Mouse (Mus musculus): ENCODE data around the gene Hs3st3a1. TPM values are rescaled to one million over a fixed set of nuclear protein-coding genes. Genes with fewer than 3 reads are reported as not detected.
A peak's percentile ranks its signal among the peaks of the same experiment; 100 is the strongest.

Hs3st3a1 gene
- polyA plus RNA-seq, 1 experiment from 2014 or later: 3.4 TPM

DNA sequence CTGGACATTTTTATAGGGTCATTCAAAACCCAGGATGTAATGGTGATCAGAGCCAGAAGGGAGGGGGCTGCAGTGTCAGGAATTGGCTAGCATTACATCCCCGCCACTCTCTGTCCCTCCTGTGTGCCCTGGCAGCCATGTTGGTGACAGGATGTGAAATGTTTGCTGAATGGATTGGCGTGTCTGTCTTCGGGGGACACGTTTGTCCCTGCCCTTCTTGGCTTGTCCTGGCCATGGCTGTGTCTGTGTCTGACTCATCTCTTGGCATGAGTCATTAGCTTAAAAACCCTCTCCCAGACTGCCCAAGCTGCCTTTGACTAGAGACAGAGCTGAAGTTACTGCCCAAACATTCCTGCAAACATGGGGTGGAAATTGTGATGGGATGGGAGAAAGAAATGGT, 33.6 kb downstream of the Hs3st3a1 start:
- WGBS: 73% methylated on average over 4 of the region's 4 CpGs
- ATAC-seq (ENCODE audit: low FRiP score): no peak
- no peak for DNase-seq (ENCODE audit: low spot score, missing footprints)

DNA sequence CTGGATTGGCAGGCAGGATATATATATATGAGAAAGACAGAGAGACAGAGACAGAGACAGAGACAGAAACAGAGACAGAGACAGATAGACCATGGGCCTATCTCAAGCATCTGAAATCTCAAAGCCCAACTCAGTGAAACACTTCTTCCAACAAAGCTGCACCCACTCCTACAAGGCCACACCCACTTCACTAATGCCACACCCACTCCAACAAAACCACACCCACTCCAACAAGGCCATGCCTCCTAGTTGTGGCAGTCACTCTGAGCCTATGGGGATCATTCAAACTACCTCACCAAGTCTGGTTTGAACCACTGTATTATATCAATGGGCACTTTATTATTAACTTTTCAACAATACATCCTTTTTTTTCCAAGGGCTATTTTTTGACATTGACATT, 35.6 kb downstream of the Hs3st3a1 start:
- no peak for DNase-seq (ENCODE audit: low spot score, missing footprints)
- no peak overlapping the region for H3K4me3 ChIP-seq (ENCODE audit: low read depth, low read length)
- H3K4me2 ChIP-seq: no peak overlapping the region
- no peaks in the 10 kb centered on the region for H3K9me3 ChIP-seq (ENCODE audit: control insufficient read depth, low read length)
- H3K4me1 ChIP-seq (ENCODE audit: control insufficient read depth, insufficient read depth, low read length): no peaks in the 10 kb centered on the region
- no peak overlapping the region for H3K27ac ChIP-seq (ENCODE audit: low read depth, low read length)
- no peaks in the 10 kb centered on the region for H3K27me3 ChIP-seq (ENCODE audit: control insufficient read depth, insufficient read depth, low read length)
- H3K9ac ChIP-seq (ENCODE audit: low read length): no peak overlapping the region
- H3K36me3 ChIP-seq (ENCODE audit: control insufficient read depth, insufficient read depth, low read length): no peaks in the 10 kb centered on the region
- ATAC-seq (ENCODE audit: low FRiP score): no peak

More for the DNA sequence above, 33.6 kb downstream of the Hs3st3a1 start:
- Histone ChIP-seq H3K9ac (ENCODE audit: low read length) (no peak overlapping the region), H3K27me3 (ENCODE audit: control insufficient read depth, insufficient read depth, low read length) (no peaks in the 10 kb centered on the region), H3K27ac (ENCODE audit: low read depth, low read length) (no peak overlapping the region), H3K36me3 (ENCODE audit: control insufficient read depth, insufficient read depth, low read length) (no peaks in the 10 kb centered on the region), H3K9me3 (ENCODE audit: control insufficient read depth, low read length) (no peaks in the 10 kb centered on the region), H3K4me1 (ENCODE audit: control insufficient read depth, insufficient read depth, low read length) (no peaks in the 10 kb centered on the region), H3K4me2 (no peak overlapping the region), H3K4me3 (ENCODE audit: low read depth, low read length) (no peak overlapping the region)

DNA sequence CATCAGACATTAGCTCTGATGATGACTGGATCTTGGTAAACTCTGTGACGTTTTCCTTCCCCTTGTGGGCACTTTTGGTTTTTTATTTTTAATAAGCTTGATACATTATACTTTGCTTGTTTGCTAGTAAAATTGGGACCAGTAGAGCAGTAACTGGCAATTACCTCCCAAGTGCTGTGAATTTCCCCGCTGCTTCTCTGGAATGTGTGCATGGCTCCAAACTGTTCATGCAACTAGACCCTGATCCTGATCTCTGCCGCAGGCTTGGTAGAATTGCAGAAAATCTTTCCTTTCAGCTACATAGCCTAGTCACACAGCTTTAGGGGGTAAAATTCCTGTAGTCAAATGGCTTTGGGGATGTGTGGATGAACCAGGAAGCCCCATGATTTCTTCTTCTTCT, 38.5 kb downstream of the Hs3st3a1 start:
- Histone ChIP-seq H3K4me1 (ENCODE audit: control insufficient read depth, insufficient read depth, low read length) (no peaks in the 10 kb centered on the region), H3K27me3 (ENCODE audit: control insufficient read depth, insufficient read depth, low read length) (no peaks in the 10 kb centered on the region), H3K27ac (ENCODE audit: low read depth, low read length) (no peak overlapping the region), H3K4me2 (no peak overlapping the region), H3K4me3 (ENCODE audit: low read depth, low read length) (no peak overlapping the region), H3K36me3 (ENCODE audit: control insufficient read depth, insufficient read depth, low read length) (no peaks in the 10 kb centered on the region), H3K9ac (ENCODE audit: low read length) (no peak overlapping the region), H3K9me3 (ENCODE audit: control insufficient read depth, low read length) (no peaks in the 10 kb centered on the region)
- DNase-seq (ENCODE audit: low spot score, missing footprints) (no peak), ATAC-seq (ENCODE audit: low FRiP score) (no peak)
- 93% methylated on average over 3 of the region's 3 CpGs for WGBS

DNA sequence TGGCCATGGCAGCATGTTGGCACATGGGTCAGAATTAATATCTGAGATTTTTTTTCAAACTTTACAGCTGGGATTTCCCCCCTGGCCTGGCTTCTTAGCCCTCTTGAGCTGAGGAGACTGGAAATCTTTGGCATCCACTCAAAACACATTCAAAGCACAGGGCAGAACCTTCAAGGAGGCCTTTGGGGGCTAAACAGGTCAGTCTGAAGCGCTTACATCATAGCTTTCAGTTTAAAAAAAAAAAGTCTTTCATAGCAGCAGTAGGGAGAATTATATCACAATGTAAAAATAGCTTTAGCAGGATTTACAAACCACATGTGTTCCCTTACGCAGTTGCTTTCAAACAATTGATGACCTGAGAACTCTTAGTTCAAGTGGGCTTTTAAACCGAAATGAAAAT, 46.3 kb downstream of the Hs3st3a1 start:
- ATAC-seq (ENCODE audit: low FRiP score) (no peak), DNase-seq (ENCODE audit: low spot score, missing footprints) (no peak)
- WGBS: 88% methylated on average over 3 of the region's 3 CpGs
- Histone ChIP-seq H3K4me1 (ENCODE audit: control insufficient read depth, insufficient read depth, low read length) (no peaks in the 10 kb centered on the region), H3K4me3 (ENCODE audit: low read depth, low read length) (no peak overlapping the region), H3K4me2 (no peak overlapping the region), H3K27ac (ENCODE audit: low read depth, low read length) (no peak overlapping the region), H3K9me3 (ENCODE audit: control insufficient read depth, low read length) (no peaks in the 10 kb centered on the region), H3K27me3 (ENCODE audit: control insufficient read depth, insufficient read depth, low read length) (no peaks in the 10 kb centered on the region), H3K36me3 (ENCODE audit: control insufficient read depth, insufficient read depth, low read length) (no peaks in the 10 kb centered on the region), H3K9ac (ENCODE audit: low read length) (no peak overlapping the region)

DNA sequence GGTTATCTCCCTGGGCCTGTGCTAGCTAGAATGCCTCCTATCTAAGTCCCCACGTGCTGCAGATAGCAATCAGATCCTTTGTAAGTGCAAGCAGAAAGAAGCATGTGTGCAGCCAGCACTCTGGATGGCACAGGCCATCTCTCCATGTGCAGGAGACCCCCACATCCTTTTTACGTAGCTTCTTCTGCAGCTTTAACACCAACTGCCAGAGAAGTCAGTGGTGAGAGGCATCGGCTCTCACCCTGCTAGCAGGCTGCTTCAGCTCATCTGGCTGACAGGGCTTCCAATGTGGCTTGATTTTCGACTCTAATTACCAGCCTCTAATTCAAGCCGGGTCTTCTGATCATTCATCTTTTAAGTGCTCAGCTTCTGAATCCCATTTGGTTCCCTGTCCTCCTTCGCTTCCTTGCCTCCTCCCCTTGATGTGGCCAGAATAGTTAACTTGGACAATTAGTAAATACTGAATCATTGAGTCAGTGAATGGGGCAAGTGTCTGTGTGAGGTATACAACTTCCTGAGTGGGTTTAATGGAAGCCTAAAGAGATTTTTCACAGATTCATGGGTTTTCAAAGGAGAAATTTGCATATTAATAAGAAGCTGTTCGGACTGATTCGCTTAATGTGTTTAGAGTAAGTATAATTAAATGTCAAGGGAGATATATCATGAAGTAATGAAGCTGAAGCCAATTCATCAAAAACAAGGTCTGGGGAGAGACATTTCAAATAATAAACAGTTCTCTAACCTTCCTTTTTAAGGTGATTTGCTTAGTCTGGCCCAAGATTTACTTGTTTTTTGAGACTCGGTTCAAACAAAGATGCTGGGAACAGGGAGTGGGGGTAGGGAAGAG, 54.7 kb downstream of the Hs3st3a1 start:
- DNase-seq (ENCODE audit: low spot score, missing footprints): peak; percentile 89
- H3K27me3 ChIP-seq (ENCODE audit: control insufficient read depth, insufficient read depth, low read length): no peaks in the 10 kb centered on the region; the same call in 1 of the 2 replicates
- H3K9ac ChIP-seq (ENCODE audit: low read length): 0 out of 2 replicates have a peak overlapping the region, but pooled peaks have one; percentile 9
- H3K4me2 ChIP-seq: 0 out of 2 replicates have a peak overlapping the region, but pooled peaks have one; percentile 6
- no peaks in the 10 kb centered on the region for H3K9me3 ChIP-seq (ENCODE audit: control insufficient read depth, low read length)
- ATAC-seq (ENCODE audit: low FRiP score): no peak
- H3K4me3 ChIP-seq (ENCODE audit: low read depth, low read length): no peak overlapping the region
- H3K4me1 ChIP-seq (ENCODE audit: control insufficient read depth, insufficient read depth, low read length): peaks cover 21% of the 10 kb centered on the region
- 23% methylated on average over 9 of the region's 9 CpGs for WGBS
- no peaks in the 10 kb centered on the region for H3K36me3 ChIP-seq (ENCODE audit: control insufficient read depth, insufficient read depth, low read length)
- no peak overlapping the region for H3K27ac ChIP-seq (ENCODE audit: low read depth, low read length)

DNA sequence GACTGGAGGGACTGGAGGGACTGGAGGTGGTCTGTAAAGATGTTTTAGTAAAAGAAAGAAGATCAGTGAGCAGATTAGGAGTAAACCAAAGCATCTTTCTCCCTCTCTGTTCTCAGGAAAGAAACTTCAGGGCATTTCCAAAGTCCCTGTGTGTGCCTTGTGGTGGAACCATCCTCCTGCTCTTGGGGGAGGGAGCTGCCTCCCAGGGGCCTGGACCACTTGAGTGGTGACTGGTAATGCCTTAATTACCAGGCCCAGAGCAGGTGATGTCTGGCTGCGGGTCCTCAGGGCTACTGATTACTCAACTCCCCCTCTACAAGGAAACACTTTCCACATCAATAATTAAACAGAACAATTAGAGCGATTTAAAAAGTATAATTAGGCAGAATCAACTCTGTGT, 59.3 kb downstream of the Hs3st3a1 start:
- DNase-seq (ENCODE audit: low spot score, missing footprints): no peak
- no peak for ATAC-seq (ENCODE audit: low FRiP score)

DNA sequence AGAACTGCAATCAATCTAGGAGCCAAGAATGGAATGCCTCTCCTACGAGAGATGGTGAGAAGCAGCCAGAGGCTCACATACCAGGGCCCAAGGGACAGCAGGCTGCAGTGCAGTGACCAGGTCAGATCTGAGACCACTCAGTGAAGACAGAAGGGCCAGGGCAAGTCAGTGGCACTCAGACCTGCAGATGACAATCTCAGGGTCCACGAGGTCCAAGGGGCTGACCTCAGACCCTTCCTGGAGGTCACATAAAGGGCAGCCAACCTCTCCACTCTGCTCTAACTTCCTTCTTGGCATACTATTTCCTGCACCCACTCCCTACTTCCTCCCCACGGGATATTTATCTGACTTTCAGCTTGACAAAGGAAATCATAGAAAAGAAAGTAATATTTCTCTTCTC, 60.8 kb downstream of the Hs3st3a1 start:
- Histone ChIP-seq H3K27me3 (ENCODE audit: control insufficient read depth, insufficient read depth, low read length) (no peaks in the 10 kb centered on the region; the same call in 1 of the 2 replicates), H3K4me3 (ENCODE audit: low read depth, low read length) (no peak overlapping the region), H3K4me2 (no peak overlapping the region), H3K27ac (ENCODE audit: low read depth, low read length) (no peak overlapping the region), H3K36me3 (ENCODE audit: control insufficient read depth, insufficient read depth, low read length) (no peaks in the 10 kb centered on the region), H3K9me3 (ENCODE audit: control insufficient read depth, low read length) (no peaks in the 10 kb centered on the region), H3K9ac (ENCODE audit: low read length) (no peak overlapping the region), H3K4me1 (ENCODE audit: control insufficient read depth, insufficient read depth, low read length) (no peaks in the 10 kb centered on the region)
- no peak for ATAC-seq (ENCODE audit: low FRiP score)
- WGBS: 51% methylated on average over 3 of the region's 3 CpGs
- no peak for DNase-seq (ENCODE audit: low spot score, missing footprints)

More for the DNA sequence above, 59.3 kb downstream of the Hs3st3a1 start:
- Histone ChIP-seq H3K9me3 (ENCODE audit: control insufficient read depth, low read length) (no peaks in the 10 kb centered on the region), H3K36me3 (ENCODE audit: control insufficient read depth, insufficient read depth, low read length) (no peaks in the 10 kb centered on the region), H3K27ac (ENCODE audit: low read depth, low read length) (no peak overlapping the region), H3K27me3 (ENCODE audit: control insufficient read depth, insufficient read depth, low read length) (no peaks in the 10 kb centered on the region; the same call in 1 of the 2 replicates), H3K9ac (ENCODE audit: low read length) (no peak overlapping the region), H3K4me1 (ENCODE audit: control insufficient read depth, insufficient read depth, low read length) (peaks cover 12% of the 10 kb centered on the region), H3K4me3 (ENCODE audit: low read depth, low read length) (no peak overlapping the region), H3K4me2 (no peak overlapping the region)
- 72% methylated on average over 2 of the region's 2 CpGs for WGBS

DNA sequence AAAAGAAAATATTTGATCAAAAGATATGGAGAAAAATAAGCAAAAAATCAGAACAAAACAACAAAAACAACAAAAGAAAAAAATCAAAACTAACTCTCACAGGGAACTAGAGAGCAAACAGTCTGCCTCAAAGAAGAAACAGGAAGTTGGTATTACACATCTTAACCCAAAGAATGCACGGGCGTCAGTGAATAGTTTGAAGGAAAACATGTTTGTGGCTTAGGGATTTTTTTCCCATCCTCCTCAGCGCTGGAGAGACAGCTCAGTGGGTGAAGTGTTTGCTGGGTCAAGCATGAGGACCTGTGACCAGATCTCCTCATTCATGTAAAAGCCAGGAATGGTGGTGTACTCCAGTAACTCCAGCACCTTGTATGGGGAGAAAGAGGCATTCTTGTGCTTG, 61.5 kb downstream of the Hs3st3a1 start:
- ATAC-seq (ENCODE audit: low FRiP score) (no peak), DNase-seq (ENCODE audit: low spot score, missing footprints) (no peak)
- 60% methylated on average over 3 of the region's 3 CpGs for WGBS
- Histone ChIP-seq H3K9ac (ENCODE audit: low read length) (no peak overlapping the region), H3K4me2 (no peak overlapping the region), H3K4me3 (ENCODE audit: low read depth, low read length) (no peak overlapping the region), H3K27ac (ENCODE audit: low read depth, low read length) (no peak overlapping the region), H3K36me3 (ENCODE audit: control insufficient read depth, insufficient read depth, low read length) (no peaks in the 10 kb centered on the region), H3K4me1 (ENCODE audit: control insufficient read depth, insufficient read depth, low read length) (no peaks in the 10 kb centered on the region), H3K9me3 (ENCODE audit: control insufficient read depth, low read length) (no peaks in the 10 kb centered on the region), H3K27me3 (ENCODE audit: control insufficient read depth, insufficient read depth, low read length) (no peaks in the 10 kb centered on the region)

DNA sequence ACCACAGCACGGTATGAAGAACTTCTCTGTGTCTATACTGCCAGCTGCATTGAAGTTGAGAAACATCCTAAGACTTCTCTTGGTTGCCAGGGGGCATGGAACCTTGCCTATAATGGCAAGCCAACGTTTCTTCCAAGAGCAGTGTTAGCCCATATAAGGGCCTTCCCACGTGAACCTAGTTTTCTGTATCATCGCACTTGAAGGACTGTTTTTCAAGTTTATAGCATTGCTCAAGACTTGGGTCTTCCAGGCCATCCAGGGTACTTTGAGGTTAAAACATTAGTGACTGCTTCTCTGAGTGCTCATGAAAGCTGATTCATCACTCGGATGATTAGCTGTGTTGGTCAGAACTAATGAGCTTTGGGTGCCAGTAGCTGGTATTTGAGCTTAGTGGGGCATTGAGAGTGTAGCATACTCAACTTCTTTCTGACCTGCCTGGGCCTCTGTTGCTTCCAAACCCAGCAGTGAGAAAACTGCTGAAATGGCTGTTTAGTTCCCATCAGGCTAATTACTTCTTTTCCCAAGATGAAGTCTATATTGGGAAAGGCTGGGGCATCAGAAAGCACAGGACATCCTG, 65.5 kb downstream of the Hs3st3a1 start:
- Histone ChIP-seq H3K27ac (ENCODE audit: low read depth, low read length) (no peak overlapping the region), H3K36me3 (ENCODE audit: control insufficient read depth, insufficient read depth, low read length) (no peaks in the 10 kb centered on the region), H3K27me3 (ENCODE audit: control insufficient read depth, insufficient read depth, low read length) (no peaks in the 10 kb centered on the region), H3K9ac (ENCODE audit: low read length) (no peak overlapping the region), H3K4me3 (ENCODE audit: low read depth, low read length) (no peak overlapping the region), H3K4me2 (no peak overlapping the region), H3K4me1 (ENCODE audit: control insufficient read depth, insufficient read depth, low read length) (no peaks in the 10 kb centered on the region), H3K9me3 (ENCODE audit: control insufficient read depth, low read length) (no peaks in the 10 kb centered on the region)
- DNase-seq (ENCODE audit: low spot score, missing footprints) (no peak), ATAC-seq (ENCODE audit: low FRiP score) (no peak)
- WGBS: 88% methylated on average over 5 of the region's 5 CpGs

All from midbrain, embryonic 11.5 days (tissue).